Mouse (Mus musculus) small intestine, adult 2 months (tissue): ENCODE measurements around the gene Prg4. TPM values are rescaled to one million over a fixed set of nuclear protein-coding genes. Genes with fewer than 3 reads are reported as not detected.

Source experiments
- H3K27ac ChIP-seq: fragments of 200-500 bp; 2 replicates; pipeline ENCODE4 v1.5.1; 2012; ENCODE audit warnings: low read depth, low read length, control low read depth, inconsistent platforms; ENCODE audit not compliant: insufficient read depth
- H3K27me3 ChIP-seq: fragments of 200-500 bp; 2 replicates; pipeline ENCODE4 v1.6.1; 2012; ENCODE audit warnings: mild to moderate bottlenecking, moderate library complexity, low read length, inconsistent platforms; ENCODE audit not compliant: control insufficient read depth, insufficient read depth
- H3K36me3 ChIP-seq: fragments of 200-500 bp; 2 replicates; pipeline ENCODE4 v1.6.1; 2012; ENCODE audit warnings: mild to moderate bottlenecking, low read length, control low read depth, inconsistent platforms; ENCODE audit not compliant: control insufficient read depth, insufficient read depth
- H3K4me1 ChIP-seq: fragments of 200-500 bp; 2 replicates; pipeline ENCODE4 v1.6.1; 2012; ENCODE audit warnings: low read length, inconsistent platforms, mixed read lengths; ENCODE audit not compliant: control insufficient read depth, insufficient read depth, insufficient read length
- H3K4me3 ChIP-seq: fragments of 200-500 bp; 2 replicates; pipeline ENCODE4 v1.5.1; 2012; ENCODE audit warnings: low read depth, mild to moderate bottlenecking, control low read depth, inconsistent platforms, low read length, moderate library complexity
- CTCF ChIP-seq: fragments of 200-500 bp; IDR thresholded peaks from 2 replicates; pipeline ENCODE4 v1.5.1; 2012; ENCODE audit warnings: low read depth, mild to moderate bottlenecking, control low read depth, inconsistent platforms, low read length, moderate library complexity, mixed read lengths; ENCODE audit not compliant: insufficient replicate concordance, insufficient read length; ENCODE audit errors: extremely low read depth
- POLR2A ChIP-seq: fragments of 200-500 bp; IDR thresholded peaks from 2 replicates; pipeline ENCODE4 v1.6.1; 2012; ENCODE audit warnings: low read depth, mild to moderate bottlenecking, control low read depth, inconsistent platforms, low read length, moderate library complexity
- WGBS: fragments of 180-500 bp; shearing (Covaris S2); methylation state at CpG from one replicate; pipeline ENCODE4 v1.1.7; 2018; 5-methylcytosine and 5-hydroxymethylcytosine counted together
- polyA plus RNA-seq: library from polyadenylated mRNA; depleted of rRNA; stranded (reverse); fragments of >200 nt; gene quantifications from 2 replicates; pipeline ENCODE4 v1.2.3, GENCODE M21; 2012; rRNA removed

Gene Prg4
- 0.14 TPM in 1 of 2 replicates, not detected in the other for polyA plus RNA-seq

GRCm38 (mm10) chr1:150466132-150466531, at the start of gene Prg4:
Gene Prg4 (minus strand): TSS chr1:150466165.
- TF ChIP-seq POLR2A (no peak), CTCF (no peak)
- Histone ChIP-seq H3K36me3 (no peaks in the 10 kb centered on the region), H3K4me3 (no peak within 1 kb of the TSS), H3K4me1 (no peaks in the 10 kb centered on the region), H3K27me3 (no peaks in the 10 kb centered on the region), H3K27ac (no peak within 1 kb of the TSS)
- 52% methylated on average over 3 of the region's 3 CpGs for WGBS

GRCm38 (mm10) chr1:150513041-150513440, 47.1 kb upstream of the Prg4 start:
- 89% methylated on average over 2 of the region's 2 CpGs for WGBS
- no peaks in the 10 kb centered on the region for H3K36me3 ChIP-seq

GRCm38 (mm10) chr1:150505794-150506193, 39.8 kb upstream of the Prg4 start:
- Histone ChIP-seq H3K27me3 (no peaks in the 10 kb centered on the region), H3K4me1 (no peaks in the 10 kb centered on the region), H3K36me3 (no peaks in the 10 kb centered on the region), H3K27ac (no peak overlapping the region), H3K4me3 (no peak overlapping the region)
- 21% methylated on average over 2 of the region's 2 CpGs for WGBS
- TF ChIP-seq POLR2A (no peak), CTCF (no peak)

More at GRCm38 (mm10) chr1:150513041-150513440, 47.1 kb upstream of the Prg4 start:
- no peaks in the 10 kb centered on the region for H3K27me3 ChIP-seq
- no peak overlapping the region for H3K27ac ChIP-seq
- no peaks in the 10 kb centered on the region for H3K4me1 ChIP-seq
- H3K4me3 ChIP-seq = no peak overlapping the region
- TF ChIP-seq CTCF = no peak
- TF ChIP-seq POLR2A = no peak

- H3K27me3 ChIP-seq = no peaks in the 10 kb centered on the region
- no peak overlapping the region for H3K4me3 ChIP-seq
- no peaks in the 10 kb centered on the region for H3K4me1 ChIP-seq
- 66% methylated on average over 4 of the region's 4 CpGs for WGBS
- TF ChIP-seq POLR2A (no peak), CTCF (no peak)
- no peaks in the 10 kb centered on the region for H3K36me3 ChIP-seq
- no peak overlapping the region for H3K27ac ChIP-seq
Observed at GRCm38 (mm10) chr1:150503321-150503720, 37.4 kb upstream of the Prg4 start.

DNA sequence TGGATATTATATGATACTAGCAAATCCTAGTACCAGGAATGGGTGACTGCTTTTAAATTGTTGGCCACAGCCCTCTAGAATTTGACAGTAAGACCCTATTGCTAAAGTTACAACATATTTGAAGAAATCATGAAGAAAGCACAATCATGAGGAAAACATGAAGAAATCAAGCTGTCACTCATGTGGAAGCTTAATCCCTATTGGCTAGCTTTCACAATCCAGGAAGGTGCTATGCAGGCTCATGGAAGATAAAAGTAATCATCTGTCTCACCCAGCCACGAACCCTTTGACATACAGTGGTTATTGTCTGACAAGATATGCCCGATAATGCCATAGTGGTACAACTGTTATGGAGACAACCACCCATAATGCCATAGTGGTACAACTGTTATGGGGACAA, 32.2 kb upstream of the Prg4 start:
- H3K4me3 ChIP-seq = no peak overlapping the region
- 80% methylated on average over 2 of the region's 2 CpGs for WGBS

GRCm38 (mm10) chr1:150497690-150498089, 31.7 kb upstream of the Prg4 start:
- Histone ChIP-seq H3K27ac (no peak overlapping the region), H3K4me1 (0 out of 2 replicates have a peak, but pooled peaks cover 2% of the 10 kb centered on the region), H3K4me3 (no peak overlapping the region), H3K27me3 (no peaks in the 10 kb centered on the region), H3K36me3 (no peaks in the 10 kb centered on the region)
- WGBS = 28% methylated on average over 2 of the region's 2 CpGs
- TF ChIP-seq POLR2A (no peak), CTCF (no peak)

More for the DNA sequence above, 32.2 kb upstream of the Prg4 start:
- H3K27ac ChIP-seq = no peak overlapping the region
- no peak for TF ChIP-seq POLR2A
- no peak for TF ChIP-seq CTCF
- no peaks in the 10 kb centered on the region for H3K27me3 ChIP-seq
- 0 out of 2 replicates have a peak, but pooled peaks cover 2% of the 10 kb centered on the region for H3K4me1 ChIP-seq
- no peaks in the 10 kb centered on the region for H3K36me3 ChIP-seq

DNA sequence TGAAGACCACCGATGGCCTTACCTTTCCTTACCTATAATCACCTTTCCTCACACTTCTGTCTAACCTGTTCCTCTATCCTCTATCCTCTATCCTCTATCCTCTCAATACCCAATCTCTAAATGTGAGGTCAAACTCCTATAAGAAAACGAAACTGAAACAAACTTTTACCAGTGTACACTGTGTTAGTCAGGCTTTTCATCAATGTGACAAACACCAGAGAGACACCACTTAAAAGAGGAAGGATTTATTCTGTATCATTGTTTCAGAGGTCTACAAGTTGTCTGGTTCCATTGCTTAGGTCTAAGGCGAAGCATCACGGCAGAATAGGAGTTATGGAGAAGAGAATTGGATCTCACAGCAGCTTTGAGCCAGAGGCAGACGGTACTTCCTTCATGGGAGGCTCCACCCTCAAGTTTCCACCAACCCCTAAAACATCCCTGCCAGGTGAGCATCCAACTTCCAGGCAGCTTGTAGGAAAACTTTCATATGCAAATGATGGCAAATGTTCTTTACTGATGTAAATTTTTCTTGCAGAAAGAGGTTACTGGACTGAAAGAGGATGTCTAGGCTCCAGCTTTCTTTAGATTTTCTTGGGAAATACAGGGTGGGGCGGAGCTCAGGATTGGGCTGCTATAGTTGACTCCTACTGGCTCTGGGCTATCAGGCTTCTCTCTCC, 30.8 kb upstream of the Prg4 start:
- H3K27me3 ChIP-seq = no peaks in the 10 kb centered on the region
- no peak overlapping the region for H3K27ac ChIP-seq
- no peaks in the 10 kb centered on the region for H3K36me3 ChIP-seq
- TF ChIP-seq POLR2A = no peak
- TF ChIP-seq CTCF = no peak
- 0 out of 2 replicates have a peak, but pooled peaks cover 2% of the 10 kb centered on the region for H3K4me1 ChIP-seq
- 49% methylated on average over 6 of the region's 6 CpGs for WGBS
- peak overlapping the region; percentile 13; the same call in 1 of the 2 replicates for H3K4me3 ChIP-seq
